Mouse (Mus musculus): ENCODE data around the gene Gli3. TPM values are rescaled to one million over a fixed set of nuclear protein-coding genes. Genes with fewer than 3 reads are reported as not detected.

Gli3 gene
- polyA plus RNA-seq, 2 experiments from 2014 or later: not detected

DNA sequence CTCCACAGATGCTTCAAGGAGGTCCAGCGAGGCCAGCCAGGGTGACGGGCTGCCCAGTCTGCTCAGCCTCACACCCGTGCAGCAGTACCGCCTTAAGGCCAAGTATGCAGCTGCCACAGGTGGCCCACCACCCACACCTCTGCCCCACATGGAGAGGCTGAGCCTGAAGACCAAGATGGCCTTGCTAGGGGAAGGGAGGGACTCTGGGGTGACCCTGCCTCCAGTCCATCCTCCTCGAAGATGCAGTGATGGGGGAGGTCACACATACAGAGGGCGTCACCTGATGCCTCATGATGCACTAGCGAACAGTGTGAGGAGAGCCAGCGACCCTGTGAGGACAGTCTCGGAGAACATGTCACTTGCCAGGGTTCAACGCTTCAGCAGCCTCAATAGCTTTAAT lies 261.7 kb downstream of the Gli3 start:
- no peak for ATAC-seq

DNA sequence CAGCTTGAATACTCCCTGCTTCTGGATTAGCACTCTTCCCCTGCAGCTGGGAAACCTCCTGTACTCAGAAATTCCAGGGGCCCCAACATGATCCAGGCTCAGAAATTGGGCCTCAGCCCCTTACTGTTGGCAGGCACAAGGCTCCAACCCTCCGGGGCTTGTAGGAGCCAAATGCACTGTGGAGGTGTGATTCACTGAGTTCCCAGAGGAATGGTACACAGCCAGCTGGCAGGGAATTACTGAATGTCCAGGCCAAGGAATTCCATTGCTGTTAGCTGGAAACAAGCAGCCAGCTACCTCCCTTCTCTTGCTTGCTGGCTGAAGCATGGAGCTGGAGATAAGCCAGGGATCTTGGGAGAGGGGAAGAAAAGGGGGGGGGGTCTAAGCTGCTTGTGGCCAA lies 278.7 kb downstream of the Gli3 start:
- no peak for ATAC-seq

DNA sequence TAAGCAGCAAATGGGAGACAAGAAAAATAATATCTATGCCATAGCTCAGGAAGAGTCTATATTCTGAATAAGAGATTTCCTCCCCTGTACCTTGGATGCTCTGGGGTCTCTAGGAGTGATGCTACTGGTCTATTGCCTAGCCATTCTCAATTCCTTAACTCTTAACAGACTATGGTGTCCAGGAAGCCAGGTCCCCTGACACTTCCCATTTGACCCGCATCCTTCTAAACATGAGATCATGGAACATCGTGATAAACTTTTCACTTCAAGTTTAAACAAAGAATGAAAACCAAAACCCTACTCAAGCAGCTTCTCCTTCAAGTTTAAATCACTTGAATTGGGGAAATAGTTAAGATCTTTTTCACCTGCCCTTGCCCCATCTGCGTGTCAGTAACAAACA lies 279.3 kb downstream of the Gli3 start:
- ATAC-seq: no peak

DNA sequence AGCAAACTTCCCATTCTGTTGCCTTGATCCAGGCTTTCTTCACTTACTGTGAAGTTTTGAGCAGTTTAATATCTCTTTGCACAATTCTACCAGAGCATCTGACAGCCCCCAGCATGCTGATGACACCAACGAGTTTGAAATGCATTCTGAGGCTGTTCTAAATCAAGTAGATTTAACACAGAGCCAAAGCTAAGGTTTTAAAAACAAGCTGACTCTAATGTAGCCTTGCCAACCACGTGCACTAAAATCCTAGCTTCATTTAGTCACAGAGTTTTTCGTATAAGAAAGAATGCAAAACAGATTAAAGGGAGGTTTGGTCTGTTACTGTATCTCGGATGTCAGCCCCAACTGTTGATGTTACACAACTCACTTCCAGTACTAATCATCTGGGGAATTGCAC lies 279.7 kb downstream of the Gli3 start:
- ATAC-seq: no peak

GRCm38 (mm10) chr13:15758835-15759632 lies 296.0 kb downstream of the Gli3 start:
- ATAC-seq: peak; percentile 72

DNA sequence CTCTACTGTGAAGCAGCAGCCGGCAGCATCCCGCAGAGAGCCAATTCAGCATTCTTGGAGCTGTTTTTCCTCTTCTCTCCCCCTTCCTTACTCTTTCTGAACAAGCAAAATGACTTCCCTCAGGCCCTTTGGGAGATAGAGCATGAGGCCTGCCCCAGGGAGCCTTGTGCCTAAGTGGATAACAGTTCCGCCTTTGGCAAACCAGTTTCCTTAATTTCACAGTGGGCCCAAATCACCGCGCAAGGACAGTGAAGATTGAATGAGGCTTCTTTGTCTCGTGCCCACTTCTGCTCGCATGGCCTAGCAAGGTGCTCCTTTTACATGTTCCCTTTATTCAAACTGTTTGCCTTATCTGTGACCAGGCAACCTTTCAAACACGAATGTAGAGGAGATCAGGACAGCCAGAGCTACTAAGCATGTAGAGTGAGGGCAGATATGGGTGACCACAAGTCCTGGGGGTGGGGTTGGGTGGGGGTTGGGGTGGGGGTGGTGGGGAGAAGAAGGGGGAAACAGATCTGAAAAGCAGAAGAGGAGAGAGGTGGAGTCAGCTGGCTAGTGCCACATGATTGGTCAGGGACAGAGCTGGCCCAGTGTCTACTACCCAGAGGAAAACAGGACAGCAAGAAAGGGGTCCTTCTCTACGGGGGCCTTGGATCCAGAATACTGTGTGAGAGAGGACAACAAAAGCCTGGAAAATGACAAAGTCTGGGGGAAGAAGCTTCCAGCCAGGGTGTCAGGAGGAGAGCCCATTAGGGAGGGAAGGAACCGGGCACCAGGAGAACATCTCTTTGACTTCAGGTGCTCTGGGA lies 296.8 kb downstream of the Gli3 start:
- ATAC-seq: no peak

- ATAC-seq: no peak
These were observed 299.3 kb downstream of the Gli3 start for GRCm38 (mm10) chr13:15762291-15762690.

- ATAC-seq: no peak
These were observed 299.9 kb downstream of the Gli3 start for GRCm38 (mm10) chr13:15762901-15763417.

- no peak for ATAC-seq
These were observed 314.6 kb downstream of the Gli3 start for GRCm38 (mm10) chr13:15777624-15778023.

Data from CD4-positive, CD25-positive, alpha-beta regulatory T cell, adult 4 months (primary cell).